Mouse (Mus musculus): ENCODE results near the gene Pou6f2. TPM values are rescaled to one million over a fixed set of nuclear protein-coding genes. Genes with fewer than 3 reads are reported as not detected.

The Pou6f2 gene
- polyA plus RNA-seq (2017; shearing (Covaris generic)), result 0.73 TPM

DNA sequence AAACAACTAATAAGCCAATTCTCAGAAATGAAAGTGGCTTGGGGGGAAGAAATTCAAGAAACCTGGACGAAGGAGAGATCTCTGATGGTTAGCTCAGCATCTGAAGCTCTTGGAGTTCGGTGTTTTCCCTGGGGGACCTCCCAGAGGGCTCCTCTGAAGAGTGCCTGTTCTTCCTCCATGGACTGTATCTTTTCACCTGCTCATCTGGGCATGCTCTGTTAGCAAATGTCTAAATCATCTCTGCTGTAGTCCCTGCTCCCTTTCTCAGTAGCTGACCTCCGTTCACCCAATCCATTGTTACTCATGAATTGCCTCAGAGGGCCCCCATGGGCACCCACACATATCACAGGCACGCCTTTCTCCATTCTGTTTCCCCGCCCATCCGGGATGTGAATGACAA, at the start of gene Pou6f2:
Pou6f2 (minus strand) TSS at position 101 of the 400 bp plus-strand sequence.

